Mouse (Mus musculus): ENCODE data around the gene Gjd3. TPM values are rescaled to one million over a fixed set of nuclear protein-coding genes. Genes with fewer than 3 reads are reported as not detected.

Gene Gjd3
- total RNA-seq, 2 experiments from 2014 or later = not detected

- 0 out of 2 replicates have a peak, but pooled peaks have one; percentile 6 for ATAC-seq (replicated peaks; ENCODE audit: poor library complexity)
Observed at GRCm38 (mm10) chr11:98981289-98981996, 1.4 kb downstream of the Gjd3 start.

GRCm38 (mm10) chr11:98979356-98979755, 3.5 kb downstream of the Gjd3 start:
- no peak for ATAC-seq (replicated peaks; ENCODE audit: poor library complexity)

DNA sequence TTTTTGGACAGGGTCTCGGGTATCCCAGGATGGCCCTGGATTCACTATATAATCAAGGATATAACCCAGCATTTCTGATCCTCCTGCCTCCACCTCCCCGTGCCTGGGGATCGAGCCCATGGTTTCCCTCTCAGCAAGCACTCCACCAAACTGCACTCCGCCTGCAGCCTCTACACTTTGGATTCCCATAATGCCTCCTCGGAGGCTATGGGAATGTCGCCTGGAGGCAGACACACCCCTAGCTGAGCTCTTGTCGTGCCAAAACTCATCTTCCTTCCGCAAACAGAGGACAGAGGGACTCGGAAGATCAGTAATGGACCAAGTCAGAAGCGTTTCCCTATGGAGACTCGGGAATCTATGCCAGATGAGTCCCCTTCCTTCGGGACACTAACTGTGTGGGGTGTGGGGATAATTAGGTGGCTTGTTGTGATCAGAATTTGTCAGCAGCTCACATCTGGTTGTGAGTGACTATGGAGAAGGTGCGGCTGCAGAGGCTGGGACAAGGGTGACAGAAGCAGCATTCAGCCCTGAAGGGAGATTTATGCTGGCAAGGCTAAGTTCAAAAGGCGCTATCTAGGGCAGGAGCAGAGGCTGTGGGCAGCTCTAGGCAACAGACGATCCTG, 4.2 kb downstream of the Gjd3 start:
- no peak for ATAC-seq (replicated peaks; ENCODE audit: poor library complexity)

DNA sequence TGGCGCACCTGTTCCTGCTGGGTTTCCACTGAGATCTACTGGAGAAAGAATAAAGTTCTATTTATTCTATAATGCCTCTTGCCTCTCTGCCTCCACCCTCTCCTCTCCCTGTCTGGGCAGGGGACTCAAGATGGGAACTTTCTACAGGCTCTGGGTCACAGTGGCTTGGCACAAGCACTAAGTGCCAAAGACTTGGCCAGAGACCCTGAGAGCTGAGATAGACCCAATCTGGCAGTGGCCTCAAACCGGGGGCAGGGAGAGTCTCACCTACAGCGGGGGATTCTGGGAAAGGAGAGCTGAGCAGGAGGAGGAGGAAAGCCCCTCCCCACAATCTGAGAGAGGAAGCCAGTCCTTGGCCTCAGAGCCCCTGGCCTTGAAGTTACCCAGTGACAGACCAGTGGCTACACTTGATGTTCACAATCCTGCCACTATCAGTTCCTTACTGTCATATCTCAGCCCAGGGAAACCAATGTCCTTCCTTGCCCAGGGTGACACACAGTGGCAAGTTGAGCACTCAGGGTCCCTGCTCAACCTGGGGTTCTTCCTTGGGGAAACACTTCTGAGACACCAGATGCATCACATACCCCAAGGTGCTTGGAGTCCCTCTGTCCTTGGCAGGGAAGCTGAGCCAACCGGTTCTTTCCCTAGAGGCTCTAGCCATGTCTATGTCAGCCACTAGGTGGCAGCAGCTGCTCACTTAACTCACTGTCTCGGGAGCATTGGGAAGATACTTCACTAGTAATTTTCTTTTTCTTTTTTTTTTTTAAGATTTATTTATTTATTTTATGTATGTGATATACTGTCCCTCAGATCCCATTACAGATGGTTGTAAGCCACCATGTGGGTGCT, 7.7 kb downstream of the Gjd3 start:
- ATAC-seq (replicated peaks; ENCODE audit: poor library complexity) = peak; percentile 76

DNA sequence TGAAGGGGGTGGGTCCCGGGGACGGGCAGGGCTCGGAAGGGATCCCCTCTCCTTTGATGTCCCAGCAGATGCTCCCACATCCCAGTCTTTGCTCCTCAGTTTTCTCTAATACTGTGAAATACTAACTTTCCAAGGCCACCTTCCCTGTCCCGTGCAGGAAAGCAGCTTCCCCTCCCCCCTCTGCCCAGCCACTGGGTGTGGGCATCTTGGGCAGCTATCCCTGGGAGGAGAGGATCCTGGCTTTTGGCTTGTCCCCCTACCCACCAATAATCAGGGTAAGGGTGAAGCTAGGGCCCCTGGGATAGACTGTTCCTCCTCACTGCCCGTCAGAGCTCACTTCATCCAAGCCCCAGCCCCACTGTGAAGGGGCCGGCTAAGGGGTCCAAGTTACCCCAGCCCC, 8.6 kb downstream of the Gjd3 start:
- no peak for ATAC-seq (replicated peaks; ENCODE audit: poor library complexity)

GRCm38 (mm10) chr11:98973584-98973983, 9.2 kb downstream of the Gjd3 start:
- no peak for ATAC-seq (replicated peaks; ENCODE audit: poor library complexity)

GRCm38 (mm10) chr11:98972801-98973360, 9.9 kb downstream of the Gjd3 start:
- ATAC-seq (replicated peaks; ENCODE audit: poor library complexity) = no peak

- ATAC-seq (replicated peaks; ENCODE audit: poor library complexity) = peak; percentile 81
Observed at GRCm38 (mm10) chr11:98972215-98972614, 10.6 kb downstream of the Gjd3 start.

DNA sequence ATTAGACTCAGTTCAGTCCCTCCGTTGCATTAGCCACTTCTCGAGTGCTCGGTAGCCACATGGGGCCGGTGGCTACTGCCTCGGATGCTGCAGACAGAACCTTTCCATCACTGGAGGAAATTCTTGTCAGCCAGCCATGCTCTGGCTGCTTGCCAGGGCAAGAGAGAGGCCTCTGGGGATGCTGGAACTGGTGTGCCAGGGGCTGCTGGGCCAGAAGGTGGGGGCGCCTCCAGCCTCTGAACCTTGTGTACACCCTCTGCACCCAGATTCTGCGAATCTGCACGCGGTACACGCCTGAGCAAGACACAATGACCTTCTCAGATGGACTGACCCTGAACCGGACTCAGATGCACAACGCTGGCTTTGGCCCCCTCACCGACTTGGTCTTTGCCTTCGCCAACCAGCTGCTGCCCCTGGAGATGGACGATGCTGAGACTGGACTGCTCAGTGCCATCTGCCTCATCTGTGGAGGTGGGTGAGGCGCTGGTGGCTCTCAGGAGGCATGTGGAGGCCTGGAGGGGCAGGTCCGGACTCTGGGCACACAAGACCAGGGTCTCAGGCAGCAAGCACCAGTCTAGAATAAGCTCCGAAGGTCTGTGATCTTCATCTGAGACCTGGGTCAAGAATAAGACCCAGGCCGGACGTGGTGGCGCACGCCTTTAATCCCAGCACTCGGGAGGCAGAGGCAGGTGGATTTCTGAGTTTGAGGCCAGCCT, 11.3 kb downstream of the Gjd3 start:
- ATAC-seq (replicated peaks; ENCODE audit: poor library complexity) = no peak

DNA sequence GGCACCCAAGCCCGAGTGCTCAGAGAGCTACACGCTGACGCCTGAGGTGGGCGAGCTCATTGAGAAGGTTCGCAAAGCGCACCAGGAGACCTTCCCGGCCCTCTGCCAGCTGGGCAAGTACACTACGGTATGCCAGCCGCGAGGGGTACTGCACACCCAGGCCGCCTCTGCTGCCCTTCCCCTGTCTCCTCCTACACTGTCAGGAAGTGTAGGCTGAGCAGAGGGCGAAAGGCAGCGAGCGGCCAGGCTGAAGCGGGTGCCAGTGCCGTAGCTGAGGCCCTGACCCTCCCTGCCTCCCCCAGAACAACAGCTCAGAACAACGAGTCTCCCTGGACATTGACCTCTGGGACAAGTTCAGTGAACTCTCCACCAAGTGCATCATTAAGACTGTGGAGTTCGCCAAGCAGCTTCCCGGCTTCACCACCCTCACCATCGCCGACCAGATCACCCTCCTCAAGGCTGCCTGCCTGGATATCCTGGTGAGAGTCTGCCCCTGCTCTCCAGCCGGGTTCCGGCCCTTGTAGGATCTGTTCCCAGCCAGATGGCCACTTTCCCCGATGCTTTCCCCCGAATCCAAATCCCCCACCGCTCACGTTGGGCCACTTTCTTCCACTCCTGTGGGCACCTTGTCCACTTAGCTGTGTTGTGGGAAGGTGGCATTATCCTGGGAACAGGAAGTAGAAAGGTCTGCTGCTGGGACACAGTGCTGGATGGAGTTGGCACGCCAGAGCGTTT, 12.5 kb downstream of the Gjd3 start:
- ATAC-seq (replicated peaks; ENCODE audit: poor library complexity) = no peak

DNA sequence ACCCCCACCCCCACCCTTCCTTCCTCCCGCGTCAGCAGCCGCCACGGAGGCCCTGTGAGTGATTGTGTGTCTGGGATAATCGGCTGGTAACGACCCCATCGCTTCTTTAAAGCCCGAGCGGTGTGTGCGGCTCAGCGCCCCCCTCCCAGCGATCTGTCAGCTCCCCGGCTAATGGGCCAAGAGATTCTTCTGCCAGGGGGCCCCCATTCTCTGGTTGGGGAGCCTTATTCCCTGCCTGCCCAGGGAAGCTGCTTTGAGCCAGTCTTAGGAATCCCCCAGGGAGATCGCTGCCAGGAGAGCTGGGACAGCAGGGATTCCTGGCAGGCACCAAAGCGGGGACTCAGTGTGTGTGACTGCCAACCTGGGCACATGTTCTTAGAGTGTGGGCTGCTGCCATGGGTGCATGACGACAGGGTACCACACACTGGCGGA, 13.3 kb downstream of the Gjd3 start:
- ATAC-seq (replicated peaks; ENCODE audit: poor library complexity) = no peak

DNA sequence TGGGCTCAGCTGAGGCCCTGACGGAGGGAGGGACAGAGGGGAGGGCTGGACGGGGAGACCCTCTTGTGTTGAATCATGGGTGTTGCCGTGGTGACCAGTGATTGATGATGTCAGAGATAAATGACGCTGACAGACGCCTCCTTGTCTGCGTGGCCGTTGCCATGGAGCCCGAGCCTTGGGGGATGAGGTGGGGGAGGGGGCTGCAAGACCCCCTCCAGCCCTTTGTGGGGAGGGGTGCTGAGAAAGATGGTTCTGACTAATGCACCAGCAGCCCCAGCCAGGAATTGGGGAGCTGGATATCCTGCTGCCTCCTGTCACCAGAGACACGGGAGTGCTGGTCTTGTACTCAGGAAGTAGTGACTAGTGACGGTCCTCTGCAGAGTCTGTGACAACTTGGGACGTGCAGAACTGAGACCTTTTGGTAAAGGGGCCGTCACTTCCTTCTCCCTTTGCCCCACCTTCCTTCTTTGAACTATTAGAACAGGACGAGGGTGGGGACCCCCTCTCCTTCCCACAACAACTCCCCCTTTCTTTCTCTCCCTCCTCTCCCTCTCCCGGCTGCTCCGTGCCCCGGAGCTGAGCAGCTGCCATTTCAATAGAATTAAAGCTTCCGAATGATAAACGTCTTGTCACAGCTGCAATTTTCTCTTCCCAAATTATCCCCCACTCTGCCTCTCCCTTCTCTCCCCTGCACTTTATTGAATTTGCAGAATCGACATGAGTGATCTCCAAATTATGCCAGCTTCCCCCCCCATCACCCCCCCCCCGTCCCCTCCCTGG, 13.9 kb downstream of the Gjd3 start:
- peak; percentile 48 for ATAC-seq (replicated peaks; ENCODE audit: poor library complexity)

DNA sequence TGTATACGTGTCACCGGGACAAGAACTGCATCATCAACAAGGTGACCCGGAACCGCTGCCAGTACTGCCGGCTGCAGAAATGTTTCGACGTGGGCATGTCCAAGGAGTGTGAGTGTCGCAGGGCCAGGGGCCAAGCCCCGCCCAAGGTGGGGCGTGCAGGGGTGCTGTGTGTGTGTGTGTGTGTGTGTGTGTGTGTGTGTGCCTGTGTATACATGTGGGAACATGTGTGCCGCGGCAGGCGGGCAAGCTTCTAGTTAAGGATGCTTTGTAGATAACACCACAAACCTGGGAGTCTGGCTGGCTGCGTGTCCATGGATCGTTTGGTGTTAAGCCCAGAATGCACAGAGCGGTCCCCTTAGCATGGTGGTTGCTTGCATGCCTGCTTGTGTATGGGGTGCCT, 14.7 kb downstream of the Gjd3 start:
- no peak for ATAC-seq (replicated peaks; ENCODE audit: poor library complexity)

DNA sequence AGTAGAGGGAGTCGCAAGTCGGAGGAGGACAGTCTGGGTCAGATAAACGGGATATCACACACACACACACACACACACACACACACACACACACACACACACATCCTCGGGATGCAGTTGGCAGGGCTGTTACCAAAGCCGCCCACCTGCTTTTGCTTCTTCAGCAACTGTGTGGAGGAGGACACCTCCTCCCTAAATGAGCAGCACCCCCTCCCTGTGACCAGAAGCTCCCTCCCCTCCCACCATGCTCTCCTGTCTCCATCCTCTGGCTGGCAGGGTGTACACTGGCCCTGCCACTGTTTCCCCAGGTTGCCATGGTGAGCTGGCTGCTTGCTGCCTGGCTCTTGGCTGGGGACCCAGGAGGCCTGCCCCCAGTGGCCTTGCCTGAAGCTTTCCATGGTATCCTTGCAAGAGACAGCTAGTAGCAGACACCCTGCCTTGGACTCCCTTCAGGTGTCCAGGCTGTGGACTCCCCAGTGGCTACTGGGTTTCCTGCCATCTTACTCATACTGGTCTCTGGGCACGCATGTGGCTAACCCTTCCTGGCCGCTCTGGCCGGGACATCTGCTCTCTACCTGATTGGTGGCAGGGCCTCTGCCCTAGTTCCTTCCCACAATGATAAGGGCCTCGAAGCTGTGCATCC, 16.2 kb downstream of the Gjd3 start:
- ATAC-seq (replicated peaks; ENCODE audit: poor library complexity) = peak; percentile 32

DNA sequence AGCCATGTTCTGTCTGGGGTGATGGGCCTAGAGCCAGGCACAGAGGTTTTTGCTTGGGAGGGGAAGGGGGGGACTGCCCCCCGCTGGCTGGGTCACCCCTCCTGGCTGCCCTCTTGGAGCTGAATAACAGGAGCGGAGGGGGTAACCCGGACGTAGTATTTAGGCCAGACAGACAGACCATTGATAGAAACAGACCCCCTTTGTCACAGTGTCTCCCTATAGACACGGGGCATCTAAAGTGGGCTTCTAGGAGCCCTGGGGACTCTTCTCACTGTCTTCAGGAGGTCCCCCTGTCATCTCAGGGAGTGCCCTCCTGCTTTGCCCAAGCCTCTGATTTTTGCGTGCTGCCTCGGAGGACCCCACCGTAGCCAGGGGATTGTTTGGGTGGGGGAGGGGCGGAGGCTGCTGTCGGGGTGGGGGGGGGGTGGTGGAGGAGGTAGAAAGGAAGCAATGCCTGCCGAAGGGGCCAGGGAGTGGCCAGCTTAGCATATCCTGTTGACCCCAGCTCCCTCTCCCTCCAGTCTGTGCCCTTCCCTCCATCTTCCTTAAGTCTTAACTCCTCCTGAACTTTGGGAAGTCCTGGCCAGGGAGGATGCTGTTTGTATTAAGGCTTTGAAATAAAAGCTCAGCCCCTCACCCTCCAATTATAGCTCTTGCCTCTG, 17.3 kb downstream of the Gjd3 start:
- no peak for ATAC-seq (replicated peaks; ENCODE audit: poor library complexity)

- no peak for ATAC-seq (replicated peaks; ENCODE audit: poor library complexity)
Observed at GRCm38 (mm10) chr11:98964616-98965415, 18.0 kb downstream of the Gjd3 start.

DNA sequence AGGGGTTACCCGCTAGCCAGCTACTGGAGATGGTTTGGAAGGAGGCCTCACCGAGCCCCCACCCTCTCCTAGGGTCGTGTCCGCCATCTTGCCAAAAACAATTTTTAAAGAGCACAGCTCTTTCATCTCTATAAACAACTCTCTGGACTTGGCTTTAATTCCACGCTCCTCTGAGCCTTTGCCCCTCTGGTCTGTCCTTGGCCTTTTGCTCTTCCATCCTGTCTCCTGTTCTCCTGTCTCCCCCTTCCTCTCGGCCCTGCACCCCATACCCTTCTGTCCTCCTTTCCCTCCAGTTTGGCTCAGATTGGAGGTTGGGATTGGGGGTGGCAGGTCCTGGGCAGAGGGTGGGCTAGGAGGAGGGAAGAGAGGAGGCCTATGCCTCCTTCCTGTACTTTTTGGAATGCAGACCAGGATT, 18.6 kb downstream of the Gjd3 start:
- no peak for ATAC-seq (replicated peaks; ENCODE audit: poor library complexity)
